Mouse (Mus musculus) CH12.LX (cell line): ENCODE results near the gene Chchd3. TPM values are rescaled to one million over a fixed set of nuclear protein-coding genes. Genes with fewer than 3 reads are reported as not detected.

Experiments used
- DNase-seq: peaks from one replicate; pipeline ENCODE4 v3.0.0-alpha.2; 2013; ENCODE audit errors: extremely low read depth
- H3K27ac ChIP-seq: 2 replicates; pipeline ENCODE4 v1.5.1; 2012; ENCODE audit warnings: low read depth, mild to moderate bottlenecking, control low read depth, moderate library complexity; ENCODE audit not compliant: insufficient read depth
- H3K27me3 ChIP-seq: replicated peaks from 2 replicates; pipeline ENCODE3; 2012; ENCODE audit warnings: inconsistent platforms
- H3K36me3 ChIP-seq, 2 experiments: replicated peaks in 1 of 2; 2 replicates each; pipeline versions ENCODE3 to v1.6.1; 2012; ENCODE audit warnings: inconsistent platforms in 1 of 2, low read length in 1 of 2, mild to moderate bottlenecking in 1 of 2, mixed read lengths in 1 of 2, moderate library complexity in 1 of 2; ENCODE audit not compliant: control insufficient read depth in 1 of 2, insufficient read depth in 1 of 2
- H3K4me1 ChIP-seq, 2 experiments: 2 replicates each; pipeline ENCODE4 v1.6.1; 2012; ENCODE audit warnings: inconsistent platforms in 1 of 2, moderate library complexity in 1 of 2; ENCODE audit not compliant: insufficient read depth in 2 of 2, control insufficient read depth in 1 of 2
- H3K4me2 ChIP-seq: 2 replicates; pipeline ENCODE4 v1.6.1; 2012; ENCODE audit warnings: low read depth, mild to moderate bottlenecking, control low read depth; ENCODE audit not compliant: poor library complexity, insufficient read depth, severe bottlenecking
- H3K4me3 ChIP-seq, 3 experiments: fragments of 150-350 bp in 1 of 3; sonication (generic) in 1 of 3; replicated peaks in 1 of 3; 2 replicates each; pipeline versions ENCODE3 to v1.5.1; 2011 to 2012; ENCODE audit warnings: low read depth in 2 of 3, low read length in 2 of 3, mild to moderate bottlenecking in 2 of 3, moderate library complexity in 2 of 3, control low read depth in 1 of 3, improper control_type of control experiment in 1 of 3, inconsistent platforms in 1 of 3, mixed read lengths in 1 of 3; ENCODE audit not compliant: poor library complexity in 1 of 3
- H3K79me2 ChIP-seq: replicated peaks from 2 replicates; pipeline ENCODE4 v1.6.1; 2012; ENCODE audit warnings: mild to moderate bottlenecking, moderate library complexity; ENCODE audit not compliant: control insufficient read depth, poor library complexity, insufficient read depth, severe bottlenecking; ENCODE audit errors: extremely low read depth
- H3K9ac ChIP-seq: 2 replicates; pipeline ENCODE4 v1.6.1; 2012; ENCODE audit warnings: low read depth, mild to moderate bottlenecking, control low read depth, moderate library complexity; ENCODE audit not compliant: insufficient read depth
- H3K9me3 ChIP-seq: replicated peaks from 2 replicates; pipeline ENCODE3; 2012; ENCODE audit warnings: low read length, inconsistent platforms, mixed read lengths
- BHLHE40 ChIP-seq: IDR thresholded peaks from 2 replicates; pipeline ENCODE4 v1.6.1; 2011; ENCODE audit warnings: mild to moderate bottlenecking, low read depth, low read length, improper control_type of control experiment
- CTCF ChIP-seq, 2 experiments: IDR thresholded peaks in 1 of 2; conservative IDR thresholded peaks in 1 of 2; 2 replicates each; pipeline ENCODE4 v1.5.1; 2011 to 2012; ENCODE audit warnings: low read depth in 2 of 2, low read length in 2 of 2, improper control_type of control experiment in 1 of 2, inconsistent platforms in 1 of 2, mild to moderate bottlenecking in 1 of 2, moderate library complexity in 1 of 2
- JUN ChIP-seq: IDR thresholded peaks from 2 replicates; pipeline ENCODE4 v1.6.1; 2011; ENCODE audit warnings: low read depth, mild to moderate bottlenecking, low read length, improper control_type of control experiment, moderate library complexity; ENCODE audit not compliant: insufficient read depth
- JUND ChIP-seq: conservative IDR thresholded peaks from 2 replicates; pipeline ENCODE4 v1.6.1; 2011; ENCODE audit warnings: low read depth, low read length, improper control_type of control experiment
- MAFK ChIP-seq: IDR thresholded peaks from 2 replicates; pipeline ENCODE4 v1.6.1; 2011; ENCODE audit warnings: low read length, improper control_type of control experiment; ENCODE audit not compliant: insufficient replicate concordance
- MAZ ChIP-seq: IDR thresholded peaks from 2 replicates; pipeline ENCODE4 v1.6.1; 2012; ENCODE audit warnings: low read depth, mild to moderate bottlenecking, inconsistent platforms, low read length, improper control_type of control experiment, moderate library complexity
- MEF2A ChIP-seq: IDR thresholded peaks from 2 replicates; pipeline ENCODE4 v1.6.1; 2014; ENCODE audit warnings: low read depth, mild to moderate bottlenecking, inconsistent platforms, low read length, improper control_type of control experiment, borderline replicate concordance
- MXI1 ChIP-seq: IDR thresholded peaks from 2 replicates; pipeline ENCODE4 v1.6.1; 2011; ENCODE audit warnings: mild to moderate bottlenecking, low read depth, low read length, improper control_type of control experiment
- POLR2AphosphoS2 ChIP-seq: IDR thresholded peaks from 2 replicates; pipeline ENCODE4 v1.6.1; 2011; ENCODE audit warnings: low read depth, low read length, improper control_type of control experiment
- RAD21 ChIP-seq: IDR thresholded peaks from 2 replicates; pipeline ENCODE4 v1.6.1; 2011; ENCODE audit warnings: low read depth, mild to moderate bottlenecking, low read length, improper control_type of control experiment, moderate library complexity
- RCOR1 ChIP-seq: conservative IDR thresholded peaks from 2 replicates; pipeline ENCODE4 v1.6.1; 2012; ENCODE audit warnings: low read depth, mild to moderate bottlenecking, inconsistent platforms, low read length, improper control_type of control experiment
- USF1 ChIP-seq: IDR thresholded peaks from 2 replicates; pipeline ENCODE4 v1.6.1; 2014; ENCODE audit warnings: low read depth, mild to moderate bottlenecking, inconsistent platforms, low read length, improper control_type of control experiment
- ZC3H11A ChIP-seq: IDR thresholded peaks from 2 replicates; pipeline ENCODE4 v1.6.1; 2012; ENCODE audit warnings: low read depth, mild to moderate bottlenecking, inconsistent platforms, low read length, improper control_type of control experiment
- ZKSCAN1 ChIP-seq: IDR thresholded peaks from 2 replicates; pipeline ENCODE4 v1.6.1; 2012; ENCODE audit warnings: low read depth, inconsistent platforms, low read length, improper control_type of control experiment, borderline replicate concordance
- dilution Hi-C: fragments of 300-500 bp; cut with MboI; formaldehyde crosslinking; loops from 2 replicates; pipeline ENCODE4 v1.14.3; 2020; ENCODE audit warnings: low sequenced_read_pairs; ENCODE audit not compliant: extremely low pct_unique_long_range_greater_than_20kb, extremely low pct_ligation_motif_present
- in situ Hi-C: fragments of 300-500 bp; cut with MboI; formaldehyde crosslinking; loops from 3 replicates; pipeline ENCODE4 v1.14.3; 2019; ENCODE audit warnings: low sequenced_read_pairs, low pct_ligation_motif_present, low pct_unique_long_range_greater_than_20kb, mixed read lengths
- polyA plus RNA-seq: library from polyadenylated mRNA; unstranded; fragments of >175 nt; gene quantifications from 2 replicates; pipeline ENCODE4 v1.2.1, GENCODE M21; 2012; ENCODE audit warnings: low read depth; ENCODE audit not compliant: insufficient read length
- total RNA-seq, 2 experiments: library from RNA; depleted of rRNA; stranded (reverse); fragments of 300-350 nt in 1 of 2; fragments of >200 nt in 1 of 2; gene quantifications; 2 replicates each; pipeline ENCODE4 v1.2.3; 2012 to 2014

Chchd3 gene
- total and polyA plus RNA-seq, 3 experiments, result 116 to 197 (median 133) TPM

GRCm38 (mm10) chr6:33049705-33050420 is 10.2 kb downstream of the Chchd3 start:
- H3K9ac ChIP-seq, result no peak overlapping the region
- dilution Hi-C loops (no loop called here), in situ Hi-C loops (no loop called here)
- H3K4me2 ChIP-seq, result no peak overlapping the region
- no peak overlapping the region for H3K27ac ChIP-seq
- no peaks in the 10 kb centered on the region; the same call in 1 of the 2 replicates for H3K79me2 ChIP-seq
- TF ChIP-seq ZKSCAN1, result no peak
- no peak for TF ChIP-seq MEF2A
- no peak for TF ChIP-seq MXI1
- TF ChIP-seq MAFK, result no peak
- no peak for TF ChIP-seq CTCF (conservative IDR thresholded peaks at IDR 0.05 in 1 of 2, IDR thresholded peaks at IDR 0.05 in 1 of 2; ENCODE audit: low read depth in 2 of 2, low read length in 2 of 2)
- no peak for TF ChIP-seq POLR2AphosphoS2
- no peaks in the 10 kb centered on the region for H3K27me3 ChIP-seq
- H3K36me3 ChIP-seq, result peaks cover 19 to 53% of the 10 kb centered on the region in 2 experiments
- H3K4me3 ChIP-seq, result no peak overlapping the region
- H3K4me1 ChIP-seq, result peaks cover 6 to 41% of the 10 kb centered on the region in 2 experiments
- no peaks in the 10 kb centered on the region for H3K9me3 ChIP-seq
- no peak for DNase-seq

- dilution Hi-C loops, result no loop called here
- Histone ChIP-seq H3K9me3 (peaks cover 4% of the 10 kb centered on the region), H3K4me1 (no peaks in the 10 kb centered on the region), H3K36me3 (peaks cover 29 to 73% of the 10 kb centered on the region in 2 experiments), H3K4me2 (no peak overlapping the region), H3K9ac (no peak overlapping the region), H3K79me2 (0 out of 2 replicates have a peak, but pooled peaks cover 3% of the 10 kb centered on the region), H3K27ac (no peak overlapping the region), H3K27me3 (no peaks in the 10 kb centered on the region), H3K4me3 (no peak overlapping the region)
- TF ChIP-seq USF1, result no peak
- no peak for TF ChIP-seq RCOR1
- no peak for TF ChIP-seq ZC3H11A
- no peak for TF ChIP-seq MAZ
- TF ChIP-seq MAFK, result no peak
- TF ChIP-seq BHLHE40, result no peak
- TF ChIP-seq POLR2AphosphoS2, result no peak
- TF ChIP-seq RAD21, result no peak
- no peak for TF ChIP-seq JUND
- no peak for TF ChIP-seq JUN
- DNase-seq, result no peak
- in situ Hi-C loops, result no loop called here
Observed at GRCm38 (mm10) chr6:33043480-33043879, 16.6 kb downstream of the Chchd3 start.
